Mouse (Mus musculus): ENCODE results near the gene Pdhb. TPM values are rescaled to one million over a fixed set of nuclear protein-coding genes. Genes with fewer than 3 reads are reported as not detected.
"Not testable (repeated sequence)": the region's sequence is repeated elsewhere in the genome, so short reads cannot be mapped to it uniquely, and the experiment has no call there.

Pdhb gene
- polyA plus RNA-seq, 1 experiment from 2014 or later, result 285 TPM

GRCm38 (mm10) chr14:8132789-8133188, 40.0 kb downstream of the Pdhb start:
- no peaks in the 10 kb centered on the region for H3K9me3 ChIP-seq (ENCODE audit: control insufficient read depth, low read length)
- ATAC-seq (ENCODE audit: low read depth), result no peak
- no peaks in the 10 kb centered on the region for H3K4me1 ChIP-seq (ENCODE audit: control insufficient read depth, insufficient read depth, low read length)
- no peak overlapping the region for H3K4me2 ChIP-seq (ENCODE audit: low read depth, low read length)
- H3K27me3 ChIP-seq (ENCODE audit: control insufficient read depth, insufficient read depth, low read length), result no peaks in the 10 kb centered on the region
- H3K27ac ChIP-seq (ENCODE audit: low read depth, low read length), result no peak overlapping the region
- peaks cover 18% of the 10 kb centered on the region; the same call in 1 of the 2 replicates for H3K36me3 ChIP-seq (ENCODE audit: control insufficient read depth, insufficient read depth, low read length)
- 91% methylated on average over 8 of the region's 8 CpGs for WGBS
- H3K9ac ChIP-seq (replicated peaks; ENCODE audit: low read depth, low read length), result no peak overlapping the region
- H3K4me3 ChIP-seq (ENCODE audit: low read depth, low read length), result no peak overlapping the region

GRCm38 (mm10) chr14:8127971-8128370, 44.9 kb downstream of the Pdhb start:
- Histone ChIP-seq H3K9me3 (ENCODE audit: control insufficient read depth, low read length) (no peaks in the 10 kb centered on the region), H3K27ac (ENCODE audit: low read depth, low read length) (no peak overlapping the region), H3K4me1 (ENCODE audit: control insufficient read depth, insufficient read depth, low read length) (no peaks in the 10 kb centered on the region), H3K27me3 (ENCODE audit: control insufficient read depth, insufficient read depth, low read length) (no peaks in the 10 kb centered on the region), H3K4me2 (ENCODE audit: low read depth, low read length) (no peak overlapping the region), H3K36me3 (ENCODE audit: control insufficient read depth, insufficient read depth, low read length) (peaks cover 13% of the 10 kb centered on the region), H3K4me3 (ENCODE audit: low read depth, low read length) (no peak overlapping the region), H3K9ac (replicated peaks; ENCODE audit: low read depth, low read length) (no peak overlapping the region)
- no peak for ATAC-seq (ENCODE audit: low read depth)
- WGBS, result 79% methylated on average over 5 of the region's 5 CpGs

GRCm38 (mm10) chr14:8124046-8124881, 48.6 kb downstream of the Pdhb start:
- H3K36me3 ChIP-seq (ENCODE audit: control insufficient read depth, insufficient read depth, low read length), result peaks cover 11% of the 10 kb centered on the region; the same call in 1 of the 2 replicates
- no peak overlapping the region for H3K4me2 ChIP-seq (ENCODE audit: low read depth, low read length)

GRCm38 (mm10) chr14:8123611-8124010, 49.2 kb downstream of the Pdhb start:
- not testable (repeated sequence) for H3K4me2 ChIP-seq (ENCODE audit: low read depth, low read length); ATAC-seq (ENCODE audit: low read depth)
- 96% methylated on average over 10 of the region's 10 CpGs for WGBS

More at GRCm38 (mm10) chr14:8124046-8124881, 48.6 kb downstream of the Pdhb start:
- WGBS, result 85% methylated on average over 7 of the region's 7 CpGs
- no peak overlapping the region for H3K9ac ChIP-seq (replicated peaks; ENCODE audit: low read depth, low read length)
- no peak overlapping the region for H3K4me3 ChIP-seq (ENCODE audit: low read depth, low read length)
- H3K27me3 ChIP-seq (ENCODE audit: control insufficient read depth, insufficient read depth, low read length), result no peaks in the 10 kb centered on the region
- no peaks in the 10 kb centered on the region for H3K9me3 ChIP-seq (ENCODE audit: control insufficient read depth, low read length)
- no peak for ATAC-seq (ENCODE audit: low read depth)
- no peak overlapping the region for H3K27ac ChIP-seq (ENCODE audit: low read depth, low read length)
- no peaks in the 10 kb centered on the region for H3K4me1 ChIP-seq (ENCODE audit: control insufficient read depth, insufficient read depth, low read length)

GRCm38 (mm10) chr14:8123141-8123540, 49.7 kb downstream of the Pdhb start:
- 93% methylated on average over 7 of the region's 7 CpGs for WGBS
- Histone ChIP-seq H3K27ac (ENCODE audit: low read depth, low read length) (no peak overlapping the region), H3K4me1 (ENCODE audit: control insufficient read depth, insufficient read depth, low read length) (no peaks in the 10 kb centered on the region), H3K27me3 (ENCODE audit: control insufficient read depth, insufficient read depth, low read length) (no peaks in the 10 kb centered on the region), H3K9me3 (ENCODE audit: control insufficient read depth, low read length) (no peaks in the 10 kb centered on the region), H3K4me3 (ENCODE audit: low read depth, low read length) (no peak overlapping the region), H3K4me2 (ENCODE audit: low read depth, low read length) (no peak overlapping the region), H3K36me3 (ENCODE audit: control insufficient read depth, insufficient read depth, low read length) (peaks cover 11% of the 10 kb centered on the region; the same call in 1 of the 2 replicates), H3K9ac (replicated peaks; ENCODE audit: low read depth, low read length) (no peak overlapping the region)
- ATAC-seq (ENCODE audit: low read depth), result no peak

More at GRCm38 (mm10) chr14:8123611-8124010, 49.2 kb downstream of the Pdhb start:
- not testable (repeated sequence) for H3K27me3 ChIP-seq (ENCODE audit: control insufficient read depth, insufficient read depth, low read length); H3K9ac ChIP-seq (replicated peaks; ENCODE audit: low read depth, low read length); H3K4me3 ChIP-seq (ENCODE audit: low read depth, low read length); H3K9me3 ChIP-seq (ENCODE audit: control insufficient read depth, low read length); H3K4me1 ChIP-seq (ENCODE audit: control insufficient read depth, insufficient read depth, low read length); H3K27ac ChIP-seq (ENCODE audit: low read depth, low read length)
- H3K36me3 ChIP-seq (ENCODE audit: control insufficient read depth, insufficient read depth, low read length), result peaks cover 11% of the 10 kb centered on the region; the same call in 1 of the 2 replicates

- no peaks in the 10 kb centered on the region for H3K27me3 ChIP-seq (ENCODE audit: control insufficient read depth, insufficient read depth, low read length)
- H3K4me1 ChIP-seq (ENCODE audit: control insufficient read depth, insufficient read depth, low read length), result no peaks in the 10 kb centered on the region
- no peaks in the 10 kb centered on the region for H3K9me3 ChIP-seq (ENCODE audit: control insufficient read depth, low read length)
- H3K9ac ChIP-seq (replicated peaks; ENCODE audit: low read depth, low read length), result no peak overlapping the region
- H3K36me3 ChIP-seq (ENCODE audit: control insufficient read depth, insufficient read depth, low read length), result peaks cover 11% of the 10 kb centered on the region; the same call in 1 of the 2 replicates
- H3K27ac ChIP-seq (ENCODE audit: low read depth, low read length), result no peak overlapping the region
- WGBS, result 85% methylated on average over 3 of the region's 3 CpGs
- no peak for ATAC-seq (ENCODE audit: low read depth)
- no peak overlapping the region for H3K4me3 ChIP-seq (ENCODE audit: low read depth, low read length)
- no peak overlapping the region for H3K4me2 ChIP-seq (ENCODE audit: low read depth, low read length)
Measured at GRCm38 (mm10) chr14:8119904-8120303, 52.9 kb downstream of the Pdhb start.

- H3K9me3 ChIP-seq (ENCODE audit: control insufficient read depth, low read length), result no peaks in the 10 kb centered on the region
- H3K9ac ChIP-seq (replicated peaks; ENCODE audit: low read depth, low read length), result no peak overlapping the region
- WGBS, result 87% methylated on average over 5 of the region's 5 CpGs
- no peaks in the 10 kb centered on the region for H3K4me1 ChIP-seq (ENCODE audit: control insufficient read depth, insufficient read depth, low read length)
- no peak for ATAC-seq (ENCODE audit: low read depth)
- no peak overlapping the region for H3K27ac ChIP-seq (ENCODE audit: low read depth, low read length)
- H3K27me3 ChIP-seq (ENCODE audit: control insufficient read depth, insufficient read depth, low read length), result no peaks in the 10 kb centered on the region
- H3K36me3 ChIP-seq (ENCODE audit: control insufficient read depth, insufficient read depth, low read length), result peaks cover 11% of the 10 kb centered on the region; the same call in 1 of the 2 replicates
- no peak overlapping the region for H3K4me3 ChIP-seq (ENCODE audit: low read depth, low read length)
- no peak overlapping the region for H3K4me2 ChIP-seq (ENCODE audit: low read depth, low read length)
Measured at GRCm38 (mm10) chr14:8119454-8119853, 53.4 kb downstream of the Pdhb start.

- Histone ChIP-seq H3K4me1 (ENCODE audit: control insufficient read depth, insufficient read depth, low read length) (no peaks in the 10 kb centered on the region), H3K4me3 (ENCODE audit: low read depth, low read length) (no peak overlapping the region)
- WGBS, result 87% methylated on average over 2 of the region's 2 CpGs
Measured at GRCm38 (mm10) chr14:8117371-8117770, 55.5 kb downstream of the Pdhb start.

More at GRCm38 (mm10) chr14:8117371-8117770, 55.5 kb downstream of the Pdhb start:
- no peaks in the 10 kb centered on the region for H3K9me3 ChIP-seq (ENCODE audit: control insufficient read depth, low read length)
- no peak overlapping the region for H3K9ac ChIP-seq (replicated peaks; ENCODE audit: low read depth, low read length)
- H3K4me2 ChIP-seq (ENCODE audit: low read depth, low read length), result no peak overlapping the region
- no peaks in the 10 kb centered on the region for H3K27me3 ChIP-seq (ENCODE audit: control insufficient read depth, insufficient read depth, low read length)
- no peak overlapping the region for H3K27ac ChIP-seq (ENCODE audit: low read depth, low read length)
- no peak for ATAC-seq (ENCODE audit: low read depth)
- H3K36me3 ChIP-seq (ENCODE audit: control insufficient read depth, insufficient read depth, low read length), result 0 out of 2 replicates have a peak, but pooled peaks cover 6% of the 10 kb centered on the region
